Mouse (Mus musculus) left cerebral cortex, adult 8-10 months (tissue): ENCODE measurements around the gene Cavin4. TPM values are rescaled to one million over a fixed set of nuclear protein-coding genes. Genes with fewer than 3 reads are reported as not detected.

Experiments
- total RNA-seq, 4 experiments: library from RNA; stranded (reverse); gene quantifications; 2 replicates each; pipeline ENCODE4 v1.2.4; 2022

Cavin4 gene
- total RNA-seq, 4 experiments from 2014 or later = 1.6 to 2.4 (median 2.1) TPM

Other genes with a start within 250 kb of the Cavin4 start
- gene Tex10, start 190.1 kb upstream of the Cavin4 start, total RNA-seq = 10 to 100 TPM; 23.1 to 24.0 (median 23.6) TPM
- 10 to 100 TPM; 17.2 to 20.0 (median 18.9) TPM for gene Msantd3, start 123.6 kb upstream of the Cavin4 start, total RNA-seq
- gene Tmeff1, start 78.3 kb upstream of the Cavin4 start, total RNA-seq = 100 to 1,000 TPM; 116 to 134 (median 123) TPM